Mouse (Mus musculus): ENCODE measurements around the gene Cstad.

DNA sequence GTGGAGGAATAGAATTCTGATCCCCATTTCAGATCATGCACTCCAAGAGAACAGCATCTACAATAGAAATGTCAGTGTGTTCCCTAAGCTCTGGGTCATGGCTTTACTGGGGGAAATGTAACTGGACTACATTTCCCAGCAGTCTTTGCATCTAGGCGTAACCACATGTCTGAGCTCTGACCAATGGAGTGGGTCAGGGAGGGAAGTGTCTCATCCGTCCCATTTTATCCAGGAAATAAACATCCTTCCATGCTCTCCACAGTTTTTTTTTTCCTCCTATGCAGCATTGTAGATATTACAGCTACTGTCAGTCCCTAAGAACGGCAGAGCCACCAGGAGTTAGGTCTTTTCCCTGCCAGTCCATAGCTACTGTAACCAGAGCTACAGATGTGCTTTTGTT, 3.9 kb upstream of the Cstad start:
- TF ChIP-seq CTCF (IDR thresholded peaks at IDR 0.05; ENCODE audit: control insufficient read depth, insufficient read depth, insufficient replicate concordance, low read depth, low read length) (no peak), POLR2A (IDR thresholded peaks at IDR 0.05; ENCODE audit: control insufficient read depth, low read depth, low read length) (no peak)
